Mouse (Mus musculus) heart, postnatal 0 days (tissue): Measurements from ENCODE around the gene Cdh3.

ENCODE experiments used
- CTCF ChIP-seq: IDR thresholded peaks from 2 replicates; pipeline ENCODE4 v1.5.1; 2016; ENCODE audit warnings: antibody characterized with exemption, control low read depth, low read depth
- EP300 ChIP-seq: IDR thresholded peaks from 2 replicates; pipeline ENCODE4 v1.6.1; 2016; ENCODE audit warnings: antibody characterized with exemption, low read depth

DNA sequence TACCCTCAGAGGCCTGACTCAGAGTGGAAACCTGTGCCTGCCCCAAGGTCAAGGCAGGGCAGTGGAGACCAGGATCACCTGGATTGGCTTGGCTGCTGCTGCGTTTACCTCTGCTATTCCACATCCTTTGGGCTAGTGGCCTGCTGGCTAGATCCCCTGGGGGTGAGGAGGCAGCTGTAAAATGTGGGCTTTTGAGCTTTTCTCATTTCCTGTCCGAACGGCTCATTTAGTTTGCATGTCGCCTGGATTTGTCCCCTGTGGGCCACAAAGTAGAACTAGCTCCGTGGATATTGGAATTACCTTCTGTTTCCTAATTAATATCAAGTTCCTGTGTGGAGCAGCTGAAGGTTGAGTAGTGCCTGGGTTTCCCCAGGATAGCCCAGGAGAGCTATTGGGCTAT is 28.5 kb downstream of the Cdh3 start:
- TF ChIP-seq CTCF (no peak), EP300 (no peak)
